ENCODE assay signal across 22 mouse cellular contexts in genomic region chr3:132787775-132788174, GRCm38 (mm10).
"Had no signal": no experiment of that assay in that cellular context is flagged by ENCODE, and none has a peak within 500 bp of the region (broad histone marks: within the 10 kb centered on the region; RNA-seq: fewer than 3 reads in every experiment).

No protein-coding gene starts in this region.

- ATAC-seq: intestine, postnatal 0 days; midbrain, embryonic 15.5 days had no signal

- H3K4me3 ChIP-seq: layer of hippocampus, adult 2 months; limb, embryonic 10.5 days; limb, embryonic 13.5 days; liver, embryonic 15.5 days; midbrain, embryonic 12.5 days; midbrain, embryonic 15.5 days; neural tube, embryonic 12.5 days; neural tube, embryonic 15.5 days; stomach, embryonic 15.5 days had no signal

- H3K27ac ChIP-seq: kidney, postnatal 0 days; layer of hippocampus, adult 2 months; limb, embryonic 10.5 days; limb, embryonic 13.5 days; liver, embryonic 15.5 days; midbrain, embryonic 12.5 days; midbrain, embryonic 15.5 days; neural tube, embryonic 12.5 days; neural tube, embryonic 15.5 days; stomach, embryonic 15.5 days had no signal

- DNase-seq: kidney, adult 2 months; kidney, postnatal 25 days; layer of hippocampus, adult 9-11 months; liver; lung, adult 2 months; lung, postnatal 10 days; lung, postnatal 36 days; right cerebral cortex, adult 18-20 months; right cerebral cortex, postnatal 14 days; spleen, adult 18-20 months; thymus, postnatal 25 days had no signal

- H3K4me2 ChIP-seq: limb, embryonic 13.5 days; liver, embryonic 15.5 days; midbrain, embryonic 12.5 days; midbrain, embryonic 15.5 days; neural tube, embryonic 12.5 days; neural tube, embryonic 15.5 days; stomach, embryonic 15.5 days had no signal

- H3K27me3 ChIP-seq: limb, embryonic 13.5 days; liver, embryonic 15.5 days; midbrain, embryonic 12.5 days; midbrain, embryonic 15.5 days; neural tube, embryonic 12.5 days; neural tube, embryonic 15.5 days; stomach, embryonic 15.5 days had no signal

- H3K4me1 ChIP-seq: limb, embryonic 10.5 days; limb, embryonic 13.5 days; liver, embryonic 15.5 days; midbrain, embryonic 12.5 days; midbrain, embryonic 15.5 days; neural tube, embryonic 12.5 days; neural tube, embryonic 15.5 days; stomach, embryonic 15.5 days had no signal

- H3K36me3 ChIP-seq: liver, embryonic 15.5 days; midbrain, embryonic 12.5 days; midbrain, embryonic 15.5 days; neural tube, embryonic 12.5 days; neural tube, embryonic 15.5 days; stomach, embryonic 15.5 days had no signal

- H3K9me3 ChIP-seq: limb, embryonic 10.5 days; limb, embryonic 13.5 days; liver, embryonic 15.5 days; midbrain, embryonic 12.5 days; midbrain, embryonic 15.5 days; neural tube, embryonic 12.5 days; neural tube, embryonic 15.5 days; stomach, embryonic 15.5 days had no signal

- H3K9ac ChIP-seq: limb, embryonic 13.5 days; liver, embryonic 15.5 days; midbrain, embryonic 12.5 days; midbrain, embryonic 15.5 days; neural tube, embryonic 12.5 days; neural tube, embryonic 15.5 days; stomach, embryonic 15.5 days had no signal
